Comparison of ENCODE assay signal across 8 mouse cellular contexts in the genomic region with DNA sequence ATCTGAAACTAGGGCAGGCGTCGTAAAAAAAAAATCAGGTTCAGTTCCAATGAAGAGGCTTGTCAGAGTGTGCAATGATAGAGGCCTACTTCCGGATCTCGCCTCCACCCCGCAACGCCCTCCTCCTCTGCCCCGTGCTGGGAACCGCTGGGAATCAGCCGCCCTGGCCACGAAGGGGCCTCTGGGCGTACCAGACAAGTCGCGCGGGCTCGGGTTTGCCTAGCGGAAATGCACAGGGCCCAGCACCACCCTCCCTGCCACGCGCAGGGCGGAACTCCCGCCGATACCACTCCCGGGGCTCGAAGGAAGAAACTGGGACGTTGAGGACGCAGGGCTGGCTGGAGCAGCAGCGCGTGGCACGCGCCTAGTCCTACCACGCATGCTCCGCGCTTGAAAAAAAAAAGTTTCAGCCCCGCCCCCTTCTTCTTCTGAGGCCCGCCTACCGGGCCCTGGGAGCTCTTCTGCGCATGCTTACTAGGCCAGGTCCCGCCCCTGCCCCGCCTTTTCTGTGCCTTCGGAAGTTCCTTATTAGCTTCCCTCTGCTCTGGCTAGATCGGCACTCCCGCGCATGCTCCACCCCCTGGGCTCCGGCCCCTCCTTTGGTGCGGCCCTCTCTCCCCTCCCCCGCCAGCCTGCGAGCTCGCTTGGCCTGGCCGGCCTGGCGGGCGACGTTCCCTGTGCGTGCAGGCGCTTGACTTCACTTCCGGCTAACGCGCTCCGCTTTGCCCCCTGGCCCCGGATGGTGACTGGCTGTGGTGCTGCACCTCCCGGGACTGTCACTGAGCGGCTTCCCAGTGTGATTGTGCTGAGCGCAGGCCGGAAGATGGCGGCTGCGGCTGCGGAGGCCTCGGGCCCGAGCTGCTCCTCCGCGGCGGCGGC. TPM values are rescaled to one million over a fixed set of nuclear protein-coding genes. Genes with fewer than 3 reads are reported as not detected.
DNase-seq lines count a peak whose midpoint lies in the region; ATAC-seq and TF ChIP-seq lines count a peak whose summit lies in the region.

A gene (plus strand): TSS at position 567 of the 879 bp plus-strand sequence.

- WGBS in forebrain, embryonic 11.5 days = under 1% methylated on average over 64 of the region's 71 CpGs
- WGBS in heart, embryonic 16.5 days = under 1% methylated on average over 71 of the region's 71 CpGs
- WGBS in liver, embryonic 15.5 days (ENCODE audit: insufficient replicate concordance) = under 1% methylated on average over 71 of the region's 71 CpGs
- WGBS in neural tube, embryonic 12.5 days = under 1% methylated on average over 71 of the region's 71 CpGs

- peak within 1 kb of the TSS; percentile 92 to 99 (median 95) for H3K4me3 ChIP-seq in CH12.LX (replicated peaks in 1 of 3; ENCODE audit: low read depth in 2 of 3, low read length in 2 of 3, poor library complexity in 1 of 3)
- H3K4me3 ChIP-seq in forebrain, embryonic 11.5 days (ENCODE audit: low read depth, low read length) = peak within 1 kb of the TSS; percentile 96
- peak within 1 kb of the TSS; percentile 86 for H3K4me3 ChIP-seq in heart, embryonic 16.5 days (ENCODE audit: low read length)
- peak within 1 kb of the TSS; percentile 95 for H3K4me3 ChIP-seq in liver, embryonic 15.5 days (replicated peaks)
- peak within 1 kb of the TSS; percentile 96 for H3K4me3 ChIP-seq in neural tube, embryonic 12.5 days

- H3K4me1 ChIP-seq in CH12.LX (ENCODE audit: control insufficient read depth in 1 of 2, insufficient read depth in 2 of 2) = peaks cover 0 to 29% of the 10 kb centered on the region in 2 experiments; a peak in 2 of 4 replicates
- 0 out of 2 replicates have a peak, but pooled peaks cover 6% of the 10 kb centered on the region for H3K4me1 ChIP-seq in forebrain, embryonic 11.5 days (replicated peaks; ENCODE audit: control insufficient read depth, insufficient read depth, low read length)
- peaks cover 19% of the 10 kb centered on the region for H3K4me1 ChIP-seq in heart, embryonic 16.5 days (ENCODE audit: control insufficient read depth, insufficient read depth, low read length)
- H3K4me1 ChIP-seq in liver, embryonic 15.5 days (replicated peaks) = peaks cover 33% of the 10 kb centered on the region
- peaks cover 21% of the 10 kb centered on the region for H3K4me1 ChIP-seq in neural tube, embryonic 12.5 days

- H3K79me2 ChIP-seq in CH12.LX (replicated peaks; ENCODE audit: control insufficient read depth, extremely low read depth, insufficient read depth, poor library complexity, severe bottlenecking) = peaks cover 42% of the 10 kb centered on the region

- H3K27ac ChIP-seq in CH12.LX (ENCODE audit: insufficient read depth, low read depth) = peak within 1 kb of the TSS; percentile 88
- H3K27ac ChIP-seq in forebrain, embryonic 11.5 days (ENCODE audit: low read depth, low read length) = peak within 1 kb of the TSS; percentile 96
- peak within 1 kb of the TSS; percentile 99 for H3K27ac ChIP-seq in heart, embryonic 16.5 days (ENCODE audit: low read length)
- peak within 1 kb of the TSS; percentile 99 for H3K27ac ChIP-seq in liver, embryonic 15.5 days (replicated peaks)
- peak within 1 kb of the TSS; percentile 92 for H3K27ac ChIP-seq in neural tube, embryonic 12.5 days

- H3K4me2 ChIP-seq in CH12.LX (ENCODE audit: insufficient read depth, low read depth, poor library complexity, severe bottlenecking) = peak within 1 kb of the TSS; percentile 98
- H3K4me2 ChIP-seq in forebrain, embryonic 11.5 days (ENCODE audit: low read depth, low read length, severe bottlenecking) = peak within 1 kb of the TSS; percentile 84
- H3K4me2 ChIP-seq in heart, embryonic 16.5 days (ENCODE audit: low read depth, low read length) = peak within 1 kb of the TSS; percentile 82
- H3K4me2 ChIP-seq in liver, embryonic 15.5 days = peak within 1 kb of the TSS; percentile 94
- peak within 1 kb of the TSS; percentile 72 for H3K4me2 ChIP-seq in neural tube, embryonic 12.5 days (replicated peaks)

- no peak for TF ChIP-seq CTCF in CH12.LX (conservative IDR thresholded peaks at IDR 0.05 in 1 of 2, IDR thresholded peaks at IDR 0.05 in 1 of 2; ENCODE audit: low read depth in 2 of 2, low read length in 2 of 2)

- peak; percentile 87 for TF ChIP-seq POLR2A in CH12.LX (IDR thresholded peaks at IDR 0.05; ENCODE audit: low read depth, low read length)

- peak; percentile 97 for ATAC-seq in forebrain, embryonic 11.5 days (replicated peaks; ENCODE audit: low FRiP score)
- ATAC-seq in heart, embryonic 16.5 days (replicated peaks; ENCODE audit: extremely low read depth, insufficient read depth, low FRiP score) = peak; percentile 96
- ATAC-seq in liver, embryonic 15.5 days (ENCODE audit: insufficient read depth) = peak; percentile 95
- ATAC-seq in neural tube, embryonic 12.5 days (ENCODE audit: low FRiP score, low read depth) = peak; percentile 98

- TF ChIP-seq EP300 in CH12.LX (IDR thresholded peaks at IDR 0.05; ENCODE audit: low read length) = no peak

- H3K9me3 ChIP-seq in CH12.LX (replicated peaks; ENCODE audit: low read length) = no peaks in the 10 kb centered on the region
- H3K9me3 ChIP-seq in forebrain, embryonic 11.5 days (ENCODE audit: control insufficient read depth, low read length) = no peaks in the 10 kb centered on the region
- H3K9me3 ChIP-seq in heart, embryonic 16.5 days (replicated peaks; ENCODE audit: control insufficient read depth, low read length) = no peaks in the 10 kb centered on the region
- H3K9me3 ChIP-seq in liver, embryonic 15.5 days (replicated peaks) = no peaks in the 10 kb centered on the region
- H3K9me3 ChIP-seq in neural tube, embryonic 12.5 days = no peaks in the 10 kb centered on the region

- H3K9ac ChIP-seq in CH12.LX (ENCODE audit: insufficient read depth, low read depth) = peak within 1 kb of the TSS; percentile 93
- peak within 1 kb of the TSS; percentile 95 for H3K9ac ChIP-seq in forebrain, embryonic 11.5 days (ENCODE audit: low read length)
- peak within 1 kb of the TSS; percentile 98 for H3K9ac ChIP-seq in heart, embryonic 16.5 days (ENCODE audit: low read length)
- H3K9ac ChIP-seq in liver, embryonic 15.5 days = peak within 1 kb of the TSS; percentile 94
- H3K9ac ChIP-seq in neural tube, embryonic 12.5 days = peak within 1 kb of the TSS; percentile 96

- TF ChIP-seq RAD21 in CH12.LX (IDR thresholded peaks at IDR 0.05; ENCODE audit: low read depth, low read length) = no peak; the same call in 1 of the 2 replicates

- DNase-seq in CH12.LX (ENCODE audit: extremely low read depth) = peak; percentile 99
- peak; percentile 99 for DNase-seq in c-Kit-positive CD71-positive TER-119-negative erythroid progenitor cells, embryonic 14.5 days (ENCODE audit: low read depth)
- DNase-seq in forebrain, embryonic 11.5 days (ENCODE audit: low spot score) = peak; percentile 100
- peak; percentile 100 for DNase-seq in kidney, postnatal 36 days
- DNase-seq in telencephalon, adult 2 months (ENCODE audit: low read depth, low spot score) = peak; percentile 99

- dilution Hi-C loops in CH12.LX (cut with MboI; ENCODE audit: extremely low pct_ligation_motif_present, extremely low pct_unique_long_range_greater_than_20kb, low sequenced_read_pairs) = no loop called here

- H3K27me3 ChIP-seq in CH12.LX (replicated peaks) = no peaks in the 10 kb centered on the region
- H3K27me3 ChIP-seq in forebrain, embryonic 11.5 days (ENCODE audit: control insufficient read depth, insufficient read depth, low read length) = no peaks in the 10 kb centered on the region
- H3K27me3 ChIP-seq in heart, embryonic 16.5 days (ENCODE audit: control insufficient read depth, insufficient read depth, low read length) = no peaks in the 10 kb centered on the region
- H3K27me3 ChIP-seq in liver, embryonic 15.5 days = no peaks in the 10 kb centered on the region
- H3K27me3 ChIP-seq in neural tube, embryonic 12.5 days (replicated peaks) = no peaks in the 10 kb centered on the region

- peaks cover 0 to 3% of the 10 kb centered on the region in 2 experiments for H3K36me3 ChIP-seq in CH12.LX (replicated peaks in 1 of 2; ENCODE audit: control insufficient read depth in 1 of 2, insufficient read depth in 1 of 2, low read length in 1 of 2)
- no peaks in the 10 kb centered on the region for H3K36me3 ChIP-seq in forebrain, embryonic 11.5 days (ENCODE audit: control insufficient read depth, insufficient read depth, low read length)
- no peaks in the 10 kb centered on the region for H3K36me3 ChIP-seq in heart, embryonic 16.5 days (ENCODE audit: control insufficient read depth, insufficient read depth)
- H3K36me3 ChIP-seq in liver, embryonic 15.5 days (replicated peaks) = no peaks in the 10 kb centered on the region
- H3K36me3 ChIP-seq in neural tube, embryonic 12.5 days = no peaks in the 10 kb centered on the region

- in situ Hi-C loops in CH12.LX (cut with MboI; ENCODE audit: low pct_ligation_motif_present, low pct_unique_long_range_greater_than_20kb, low sequenced_read_pairs) = no loop called here

TF ChIP-seq in CH12.LX, 34 proteins besides CTCF, POLR2A, EP300 and RAD21 (continues in another document):
- TF ChIP-seq GABPA (IDR thresholded peaks at IDR 0.05; ENCODE audit: insufficient replicate concordance, low read depth, low read length) = no peak; the same call in 1 of the 2 replicates
- peak; percentile 96 for TF ChIP-seq ZNF384 (IDR thresholded peaks at IDR 0.05; ENCODE audit: low read depth, low read length)
- TF ChIP-seq UBTF (IDR thresholded peaks at IDR 0.05; ENCODE audit: low read depth, low read length) = peak; percentile 84
- peak; percentile 73; the same call in 1 of the 2 replicates for TF ChIP-seq KAT2A (IDR thresholded peaks at IDR 0.05; ENCODE audit: insufficient replicate concordance, low read length)
- no peak for TF ChIP-seq USF2 (conservative IDR thresholded peaks at IDR 0.05; ENCODE audit: low read depth, low read length)
- no peak for TF ChIP-seq JUN (IDR thresholded peaks at IDR 0.05; ENCODE audit: insufficient read depth, low read depth, low read length)
- peak; percentile 81 for TF ChIP-seq HCFC1 (IDR thresholded peaks at IDR 0.05; ENCODE audit: low read depth, low read length)
- TF ChIP-seq SMC3 (IDR thresholded peaks at IDR 0.05; ENCODE audit: low read depth, low read length) = no peak
- TF ChIP-seq IRF4 (IDR thresholded peaks at IDR 0.05; ENCODE audit: low read depth, low read length) = peak; percentile 74
- TF ChIP-seq MEF2A (IDR thresholded peaks at IDR 0.05; ENCODE audit: borderline replicate concordance, low read depth, low read length) = peak; percentile 77
- TF ChIP-seq NELFE (IDR thresholded peaks at IDR 0.05; ENCODE audit: low read depth, low read length) = peak; percentile 86
- peak; percentile 56 for TF ChIP-seq ETS1 (conservative IDR thresholded peaks at IDR 0.05; ENCODE audit: low read depth, low read length)

RNA-seq across cellular contexts. Expression of the gene that starts here (rescaled TPM):
- 57.2 and 65.6 TPM in 2 replicates for total RNA-seq in CH12.LX (2012; rRNA removed)
- 45.3 and 55.5 TPM in 2 replicates for total RNA-seq in CH12.LX (2014; rRNA removed)
- polyA plus RNA-seq in CH12.LX (2012; ENCODE audit: insufficient read length, low read depth) = 61.3 and 78.7 TPM in 2 replicates
- polyA plus RNA-seq in forebrain, embryonic 11.5 days (2014; fragmentation: Nextera tagmentation; extraction: Ambion mirVana) = 79.2 and 94.7 TPM in 2 replicates
- polyA plus RNA-seq in heart, embryonic 16.5 days (2015; fragmentation: Nextera tagmentation; extraction: Ambion mirVana) = 46.6 and 51.8 TPM in 2 replicates
- polyA plus RNA-seq in liver, embryonic 15.5 days (2015; fragmentation: Nextera tagmentation; extraction: Ambion mirVana) = 25.3 and 26.1 TPM in 2 replicates
- polyA plus RNA-seq in neural tube, embryonic 12.5 days (2016; fragmentation: Nextera tagmentation; extraction: Ambion mirVana) = 91.9 and 95.6 TPM in 2 replicates

Comparison
In these comparisons a context has a peak if more than half of its experiments do, and no peak if none do; other contexts are left out.
1. Peak in every context shown above with its lines: DNase-seq, ATAC-seq, H3K4me3 ChIP-seq and H3K27ac ChIP-seq.